Mouse (Mus musculus) adrenal gland, adult 2 months (tissue): ENCODE results near the gene Zfp821. TPM values are rescaled to one million over a fixed set of nuclear protein-coding genes. Genes with fewer than 3 reads are reported as not detected.

ENCODE experiments used
- polyA plus RNA-seq: library from polyadenylated mRNA; depleted of rRNA; stranded (reverse); fragments of >200 nt; gene quantifications from 2 replicates; pipeline ENCODE4 v1.2.3, GENCODE M21; 2012; rRNA removed
- total RNA-seq, 2 experiments: library from RNA; stranded (reverse); gene quantifications; 2 replicates each; pipeline ENCODE4 v1.2.3; 2021

Gene Zfp821
- total and polyA plus RNA-seq, 3 experiments = 6.6 to 12.1 (median 8.6) TPM

Other genes with a start within 250 kb of the Zfp821 start
- gene Pmfbp1, start 211.5 kb upstream of the Zfp821 start, total RNA-seq = not detected
- not detected in 2 replicates for gene Pmfbp1, start 211.5 kb upstream of the Zfp821 start, polyA plus RNA-seq
- 10 to 100 TPM; 22.2 to 23.4 TPM for gene Dhx38, start 139.7 kb upstream of the Zfp821 start, total RNA-seq
- gene Dhx38, start 139.7 kb upstream of the Zfp821 start, polyA plus RNA-seq = 13.3 and 15.0 TPM in 2 replicates
- gene Txnl4b, start 139.7 kb upstream of the Zfp821 start, total RNA-seq = 10 to 100 TPM; 12.5 to 13.3 TPM
- 2.4 and 4.2 TPM in 2 replicates for gene Txnl4b, start 139.7 kb upstream of the Zfp821 start, polyA plus RNA-seq
- 100 to 1,000 TPM; 158 to 462 TPM for gene Hp, start 126.4 kb upstream of the Zfp821 start, total RNA-seq
- gene Hp, start 126.4 kb upstream of the Zfp821 start, polyA plus RNA-seq = 81.5 and 171 TPM in 2 replicates
- gene Dhodh, start 96.9 kb upstream of the Zfp821 start, total RNA-seq = 10 to 100 TPM; 19.9 to 20.1 TPM
- 24.9 and 27.3 TPM in 2 replicates for gene Dhodh, start 96.9 kb upstream of the Zfp821 start, polyA plus RNA-seq
- gene Pkd1l3, start 91.0 kb upstream of the Zfp821 start, total RNA-seq = under 1 TPM; 0.17 to 0.24 TPM
- gene Pkd1l3, start 91.0 kb upstream of the Zfp821 start, polyA plus RNA-seq = 0.08 TPM in 2 replicates
- 10 to 100 TPM; 72.7 to 89.3 TPM for gene Ist1, start 12.3 kb upstream of the Zfp821 start, total RNA-seq
- gene Ist1, start 12.3 kb upstream of the Zfp821 start, polyA plus RNA-seq = 20.5 and 26.6 TPM in 2 replicates
- gene Atxn1l, start 32.2 kb downstream of the Zfp821 start, total RNA-seq = 10 to 100 TPM; 38.5 to 45.5 TPM
- 8.8 and 9.8 TPM in 2 replicates for gene Atxn1l, start 32.2 kb downstream of the Zfp821 start, polyA plus RNA-seq
- gene Ap1g1, start 73.0 kb downstream of the Zfp821 start, total RNA-seq = 10 to 100 TPM; 76.3 to 91.7 TPM
- 11.1 and 17.1 TPM in 2 replicates for gene Ap1g1, start 73.0 kb downstream of the Zfp821 start, polyA plus RNA-seq
- 10 to 100 TPM in 1 of 2 experiments, 1 to 10 TPM in 1; 6.2 to 10.1 TPM for gene Phlpp2, start 163.0 kb downstream of the Zfp821 start, total RNA-seq
- 1.9 and 2.8 TPM in 2 replicates for gene Phlpp2, start 163.0 kb downstream of the Zfp821 start, polyA plus RNA-seq